Mouse (Mus musculus): ENCODE results near the gene Rhcg.

Gene Rhcg

DNA sequence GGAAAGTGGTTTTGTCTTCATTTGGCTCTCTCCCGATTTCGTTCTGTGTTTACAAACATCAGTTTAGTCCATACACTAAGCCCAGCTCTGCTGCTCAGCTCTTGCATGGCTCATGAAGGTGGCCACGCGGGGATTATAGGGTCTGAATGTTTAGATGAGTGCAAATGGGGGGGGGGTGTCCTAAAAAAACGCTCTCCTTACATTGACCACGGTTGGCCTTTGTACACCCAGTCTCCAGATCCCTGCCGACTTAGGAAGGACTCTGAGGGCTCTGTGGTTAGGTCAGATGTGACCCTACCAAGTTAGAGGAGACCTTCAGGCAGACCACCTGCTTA, 72.4 kb downstream of the Rhcg start:
- DNase-seq, result no peak

DNA sequence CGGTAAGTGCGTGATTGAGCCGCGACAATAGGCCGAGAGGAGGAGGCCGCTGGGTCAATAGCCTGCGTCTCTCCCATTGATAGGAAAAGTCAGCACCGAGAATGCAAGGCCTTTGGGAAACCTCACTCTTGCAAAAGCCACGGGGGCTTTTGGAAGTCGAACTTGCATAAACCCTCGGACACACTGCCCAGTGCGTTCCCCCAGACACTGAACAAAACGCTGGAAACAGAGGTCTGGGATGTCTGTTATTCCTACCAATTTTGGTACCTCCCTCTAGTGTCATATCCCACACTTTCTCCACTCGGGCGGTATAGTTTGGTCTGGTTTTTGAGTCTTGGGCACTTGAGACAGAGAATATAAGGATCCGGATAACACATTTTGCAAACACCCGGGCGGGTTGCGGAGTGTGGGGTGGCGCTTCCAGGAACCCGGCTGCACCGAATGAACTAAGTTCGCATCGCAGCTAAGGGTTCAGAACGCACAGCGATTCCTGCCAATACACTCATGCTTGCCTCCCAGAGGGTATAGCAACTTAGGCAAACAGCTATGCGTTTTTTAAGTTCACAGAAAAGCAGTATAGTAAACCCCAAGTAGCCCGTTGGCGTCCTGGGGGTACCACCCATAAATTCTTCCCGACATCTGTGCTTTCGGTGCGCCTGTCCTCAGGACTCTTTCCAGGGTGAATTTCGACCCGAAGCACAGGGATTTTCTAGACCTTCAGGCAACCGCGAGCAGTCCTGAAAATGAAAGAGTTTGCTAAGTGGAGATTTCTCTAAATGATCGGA, 73.0 kb downstream of the Rhcg start:
- DNase-seq, result no peak
